1 mouse cellular context compared by ENCODE assay signal in genomic region chr2:29857341-29857740, GRCm38 (mm10).
TF ChIP-seq lines count a peak whose summit lies in the region.

No protein-coding gene starts in this region.

TF ChIP-seq in MEL, 35 proteins besides CTCF, POLR2A, EP300 and RAD21 (continued from another document):
- TF ChIP-seq MEF2A (IDR thresholded peaks at IDR 0.05; ENCODE audit: extremely low read depth, insufficient replicate concordance, low read depth, low read length, poor library complexity, severe bottlenecking): no peak
- TF ChIP-seq CHD1 (IDR thresholded peaks at IDR 0.05; ENCODE audit: low read depth, low read length): no peak
- no peak for TF ChIP-seq ZC3H11A (IDR thresholded peaks at IDR 0.05; ENCODE audit: low read depth, low read length)
- TF ChIP-seq ZKSCAN1 (IDR thresholded peaks at IDR 0.05; ENCODE audit: low read depth, low read length): no peak
- TF ChIP-seq USF1 (IDR thresholded peaks at IDR 0.05; ENCODE audit: low read depth, low read length): no peak
- no peak for TF ChIP-seq TAL1 (IDR thresholded peaks at IDR 0.05; ENCODE audit: low read length)
- no peak for TF ChIP-seq SIN3A (IDR thresholded peaks at IDR 0.05; ENCODE audit: low read length)
- no peak for TF ChIP-seq TCF12 (IDR thresholded peaks at IDR 0.05; ENCODE audit: low read depth, low read length)
- no peak for TF ChIP-seq SMC3 (IDR thresholded peaks at IDR 0.05; ENCODE audit: low read depth, low read length)
- no peak for TF ChIP-seq HCFC1 (IDR thresholded peaks at IDR 0.05; ENCODE audit: low read depth, low read length)
- no peak for TF ChIP-seq USF2 (IDR thresholded peaks at IDR 0.05; ENCODE audit: borderline replicate concordance in 1 of 2, insufficient read depth in 1 of 2, low read depth in 1 of 2, low read length in 2 of 2)
- TF ChIP-seq MAZ (IDR thresholded peaks at IDR 0.05; ENCODE audit: low read depth, low read length): no peak
TF ChIP-seq in MEL: peak in this region for 0.
